Mouse (Mus musculus): Measurements from ENCODE around the gene Adrm1. TPM values are rescaled to one million over a fixed set of nuclear protein-coding genes. Genes with fewer than 3 reads are reported as not detected.
A peak's percentile ranks its signal among the peaks of the same experiment; 100 is the strongest.

Adrm1 gene
- total RNA-seq, 2 experiments from 2014 or later, result 87.1 to 95.9 TPM

DNA sequence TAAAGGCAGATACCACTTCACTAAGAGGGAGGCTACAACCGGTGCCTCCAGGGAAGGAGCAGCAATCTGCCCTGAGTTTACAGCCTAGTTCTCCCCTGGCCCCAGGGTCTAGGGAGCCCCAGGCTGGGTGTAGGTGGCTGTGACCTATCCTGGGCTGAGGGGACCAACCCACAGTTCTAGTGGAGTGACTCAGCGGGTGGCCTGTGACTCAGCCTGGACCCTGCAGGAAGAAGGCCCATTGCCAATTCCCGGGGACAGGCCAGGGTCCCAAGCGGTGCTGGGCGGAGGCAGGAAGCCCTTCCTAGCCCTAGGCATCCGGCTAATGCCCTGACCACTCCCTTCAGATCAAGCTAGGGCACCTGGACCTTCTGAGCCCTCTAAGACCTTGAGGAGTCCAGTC lies 44.7 kb downstream of the Adrm1 start:
- intact Hi-C loops (cut with DNase I), result no loop called here
- DNase-seq, result peak; percentile 50 to 53

DNA sequence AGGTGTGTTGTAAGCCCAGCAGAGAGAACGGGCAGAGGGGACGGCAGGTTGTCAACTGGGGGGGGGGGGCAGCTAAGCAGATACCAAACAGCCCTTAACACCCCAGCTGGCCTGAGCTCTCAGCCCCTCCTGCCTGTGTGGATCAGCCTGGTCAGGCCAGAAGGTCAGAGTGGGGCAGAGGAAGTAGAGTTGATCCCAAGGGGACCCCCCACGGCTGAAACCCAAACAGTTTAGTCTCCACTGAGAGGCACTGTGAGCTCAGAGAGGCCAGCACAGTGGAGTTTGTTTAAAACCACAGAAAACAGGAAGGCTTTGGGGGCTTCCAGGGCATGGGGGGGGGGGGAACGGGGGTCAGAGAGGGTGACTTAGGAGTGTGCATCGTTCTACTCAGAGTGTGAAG lies 45.6 kb downstream of the Adrm1 start:
- DNase-seq, result no peak
- intact Hi-C loops (cut with DNase I), result no loop called here

DNA sequence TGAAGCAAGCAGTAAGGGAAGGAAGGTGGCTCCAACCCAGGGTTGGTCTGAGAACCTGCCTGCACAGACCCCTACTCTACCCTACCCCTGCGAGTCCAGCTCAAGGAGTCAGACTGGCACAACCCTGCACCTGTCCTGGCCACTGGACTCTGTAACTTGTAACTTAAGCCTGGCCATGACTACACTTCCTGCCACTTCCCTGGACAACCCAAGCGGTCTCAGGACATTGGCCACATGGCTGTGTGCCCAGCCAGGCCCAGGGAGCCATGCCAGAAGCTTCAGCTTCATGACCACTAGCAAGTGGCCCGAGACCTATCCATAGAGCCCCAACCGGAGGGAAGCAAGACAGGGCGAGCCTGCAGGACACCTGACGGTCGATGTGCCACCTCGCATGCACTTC lies 46.3 kb downstream of the Adrm1 start:
- DNase-seq, result peak; percentile 74 to 82
- intact Hi-C loops (cut with DNase I), result no loop called here

DNA sequence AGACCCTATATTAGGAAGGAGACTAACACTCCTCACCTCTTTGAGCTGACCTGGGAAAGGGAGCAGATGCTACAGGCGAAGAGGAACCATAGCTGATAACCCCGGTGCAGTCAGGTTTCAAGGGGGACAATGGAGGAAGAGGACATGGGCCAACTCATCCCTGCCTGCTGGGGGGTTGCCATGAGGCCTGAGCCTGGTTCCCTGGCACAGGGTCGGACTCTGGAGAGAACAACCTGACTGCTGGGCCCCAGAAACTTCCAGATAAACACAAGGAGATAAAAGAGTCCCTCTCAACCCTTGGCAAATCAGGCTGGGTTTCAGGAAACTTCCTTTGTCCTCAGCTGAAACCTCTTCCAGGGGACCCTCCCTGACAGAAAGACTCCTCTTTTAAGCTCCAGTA lies 47.0 kb downstream of the Adrm1 start:
- no peak for DNase-seq

DNA sequence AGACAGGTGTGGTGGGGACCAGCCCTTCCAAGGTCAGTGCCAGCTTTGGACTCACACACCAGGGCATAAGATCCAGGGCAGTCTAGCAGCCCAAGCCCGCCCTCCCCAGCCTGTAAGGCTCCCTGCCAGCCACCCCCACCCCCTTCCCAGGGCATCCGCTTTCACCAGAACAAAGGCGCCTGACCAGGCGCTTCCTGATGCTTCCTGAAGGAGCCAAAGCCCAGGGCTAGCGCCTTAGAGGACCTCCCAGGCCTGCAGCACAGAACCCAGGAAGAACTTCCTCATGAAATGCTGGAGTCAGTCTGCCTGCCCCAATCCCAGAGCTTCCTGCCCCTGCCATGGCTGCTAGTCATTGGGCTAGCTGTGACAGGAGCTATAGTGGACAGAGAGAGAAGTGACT lies 47.4 kb downstream of the Adrm1 start:
- intact Hi-C loops (cut with DNase I), result no loop called here
- DNase-seq, result peak; percentile 47 to 54

More for the DNA sequence above, 47.0 kb downstream of the Adrm1 start:
- intact Hi-C loops (cut with DNase I), result no loop called here

DNA sequence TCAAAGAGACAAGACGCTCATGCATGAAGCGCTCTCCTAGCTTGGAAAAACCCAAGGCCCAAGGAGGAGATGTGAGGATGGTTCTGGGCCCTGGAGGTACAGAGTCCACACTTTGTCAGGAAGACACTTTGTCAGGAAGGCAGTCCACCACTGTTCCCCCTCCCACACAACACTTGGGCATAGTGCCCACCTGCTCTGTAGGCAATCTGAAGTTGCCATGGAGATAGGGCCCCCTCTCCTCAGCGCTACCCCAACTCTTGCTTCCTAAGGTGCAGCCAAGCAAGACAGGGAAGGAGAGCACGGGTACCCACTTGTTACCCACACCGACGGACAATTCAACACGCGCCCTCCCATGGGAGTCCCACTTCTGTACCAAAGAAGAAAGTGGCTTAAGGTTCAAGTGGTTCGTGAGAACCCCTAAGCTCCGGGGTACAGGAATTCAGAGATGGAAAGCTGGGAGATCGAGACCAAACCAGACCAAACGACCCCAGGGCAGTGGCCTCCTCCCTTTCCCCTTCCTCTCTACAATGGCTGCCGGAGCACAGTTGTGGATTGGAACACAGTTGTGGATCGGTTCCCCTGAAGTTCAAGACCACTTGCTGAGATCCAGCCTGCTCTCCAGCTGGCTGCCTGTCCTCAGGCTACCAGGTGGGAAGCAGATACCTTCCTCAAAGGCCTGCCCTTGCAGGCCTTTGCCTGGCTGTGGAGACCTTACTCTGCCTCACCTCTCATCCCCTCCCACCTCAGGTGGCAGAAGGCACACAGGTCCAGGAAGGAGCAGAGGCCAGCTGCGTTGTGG lies 48.1 kb downstream of the Adrm1 start:
- no peak for DNase-seq
- intact Hi-C loops (cut with DNase I), result no loop called here

DNA sequence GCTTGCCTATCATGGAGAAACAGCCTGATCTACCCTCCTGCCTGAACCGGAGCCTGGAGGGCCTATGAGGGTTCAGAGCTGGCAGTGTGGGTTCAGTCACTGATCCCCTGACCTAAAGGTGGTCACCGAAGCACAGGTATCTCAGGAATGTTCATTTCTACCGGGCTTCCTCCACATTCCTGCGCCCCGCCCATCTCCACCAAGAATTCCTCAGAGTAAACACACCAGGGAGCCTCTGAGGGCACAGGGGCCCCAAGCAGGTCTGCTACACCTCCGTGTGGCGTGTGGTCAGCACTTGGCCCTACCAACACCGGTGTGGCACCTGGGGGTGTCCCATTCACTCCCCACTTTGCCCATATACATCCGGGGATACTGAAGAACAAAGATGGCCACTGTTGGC lies 48.9 kb downstream of the Adrm1 start:
- DNase-seq, result no peak
- intact Hi-C loops (cut with DNase I), result no loop called here

DNA sequence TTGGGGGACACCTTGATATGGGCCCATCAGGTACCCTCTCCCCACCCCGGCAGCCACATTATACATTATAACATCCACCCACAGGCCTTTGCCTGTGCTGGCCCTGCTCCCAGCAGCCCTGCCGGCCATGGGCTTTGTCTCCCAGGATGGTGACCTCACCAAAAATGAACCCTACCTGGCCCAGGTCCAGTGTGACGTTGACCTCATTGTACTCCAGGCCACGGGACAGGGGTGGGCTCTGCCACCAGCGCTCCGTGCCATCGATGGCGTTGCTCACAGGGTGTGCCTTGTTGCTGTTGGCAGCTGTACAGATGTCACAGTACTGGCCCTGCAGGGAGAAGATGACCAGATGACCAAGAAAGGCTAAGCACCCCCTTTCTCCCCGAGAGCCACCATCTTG lies 49.8 kb downstream of the Adrm1 start:
- intact Hi-C loops (cut with DNase I), result no loop called here
- DNase-seq, result no peak

DNA sequence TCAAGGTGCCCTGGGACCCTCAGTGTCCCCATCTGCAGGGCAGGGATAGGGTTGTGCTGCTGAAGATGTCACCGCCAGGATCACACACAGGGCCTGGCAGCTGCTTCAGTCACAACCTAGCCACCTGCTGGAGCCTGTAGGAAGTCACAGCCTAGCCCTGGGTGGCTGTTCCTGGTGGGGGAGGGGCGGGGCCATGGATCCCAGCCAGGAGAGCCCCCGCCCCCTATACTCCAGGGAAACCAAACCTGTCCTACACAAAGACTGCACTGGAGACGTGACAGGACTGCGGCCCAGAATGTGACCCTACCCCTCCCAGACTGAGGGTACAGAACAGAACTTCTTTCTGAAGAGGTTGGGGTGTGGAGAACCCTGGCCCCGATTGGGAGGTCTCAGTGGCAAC lies 51.0 kb downstream of the Adrm1 start:
- intact Hi-C loops (cut with DNase I), result no loop called here
- DNase-seq, result peak; percentile 43 to 52

DNA sequence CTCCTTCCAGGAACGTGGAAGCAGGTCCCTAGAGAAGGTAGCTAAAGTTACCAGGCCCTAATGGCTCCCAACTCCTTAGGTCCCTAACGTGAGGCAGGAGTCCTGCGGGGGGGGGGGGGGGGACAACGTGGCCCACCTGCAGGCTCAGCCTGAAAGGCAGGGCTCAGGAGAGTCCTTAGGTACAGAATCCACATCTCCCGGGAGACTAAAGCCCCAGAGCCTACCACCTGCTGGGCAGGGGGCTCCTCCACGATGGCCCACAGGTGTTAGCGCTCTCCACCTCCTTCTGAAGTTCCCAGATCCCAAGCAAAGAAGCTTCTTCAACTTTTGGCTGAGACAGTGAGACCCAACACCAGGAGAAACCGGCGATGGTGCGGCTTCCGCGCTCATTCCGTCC lies 53.4 kb downstream of the Adrm1 start:
- DNase-seq, result no peak
- intact Hi-C loops (cut with DNase I), result no loop called here

DNA sequence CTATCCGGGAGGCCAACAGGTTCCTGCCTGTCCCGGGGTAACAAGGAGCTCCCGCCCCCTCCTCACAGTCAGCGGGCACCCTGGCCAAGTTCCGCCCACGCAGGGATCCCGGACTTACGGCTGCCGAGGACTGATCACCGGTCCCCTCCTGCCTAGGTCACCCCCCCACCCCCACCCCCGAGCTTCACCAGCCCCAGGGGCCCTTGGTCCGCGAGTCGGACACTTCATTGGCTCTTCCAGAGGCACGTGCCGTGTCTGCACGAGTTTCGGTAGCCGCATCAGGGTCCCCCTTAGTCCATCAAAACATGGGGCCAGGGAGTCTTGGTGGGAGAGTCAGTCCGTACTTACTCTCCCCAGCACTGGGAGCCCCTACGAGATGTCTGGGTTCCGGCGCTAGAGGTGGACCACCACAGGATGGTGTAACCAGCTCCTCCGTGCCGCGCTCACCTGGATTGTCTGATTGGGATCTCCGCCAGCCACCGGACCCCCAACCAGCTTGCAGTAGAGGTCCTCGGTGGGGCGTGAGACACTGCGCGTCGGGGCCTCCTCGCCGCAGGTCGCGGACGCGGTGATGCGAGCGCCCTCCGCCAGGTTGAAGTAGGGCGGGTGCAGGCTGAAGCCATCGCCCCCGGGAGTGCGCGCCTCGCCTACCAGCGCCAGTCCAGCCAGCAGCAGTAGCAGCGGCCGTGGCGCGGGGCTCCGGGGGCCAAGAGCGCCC lies 53.9 kb downstream of the Adrm1 start:
- intact Hi-C loops (cut with DNase I), result no loop called here
- peak; percentile 41 to 53 for DNase-seq

Small RNA genes within 50 kb of the gene (microRNA-seq; reads per million reads assigned to microRNA genes)
- gene Mir7005, result 0 reads per million in 2 experiments

Other genes starting within 250 kb of the Adrm1 start
- 10 to 100 TPM; 15.8 to 19.0 TPM for gene Taf4, start 194.8 kb upstream of the Adrm1 start, total RNA-seq (2021)
- gene Lsm14b, start 146.5 kb upstream of the Adrm1 start, total RNA-seq (2021), result 10 to 100 TPM; 57.3 to 61.8 TPM
- gene Psma7, start 129.1 kb upstream of the Adrm1 start, total RNA-seq (2021), result 100 to 1,000 TPM; 167 to 177 TPM
- 1 to 10 TPM; 2.9 to 3.3 TPM for gene Ss18l1, start 129.0 kb upstream of the Adrm1 start, total RNA-seq (2021)
- 10 to 100 TPM; 18.7 to 19.7 TPM for gene Mtg2, start 100.9 kb upstream of the Adrm1 start, total RNA-seq (2021)
- not detected for gene Hrh3, start 67.0 kb upstream of the Adrm1 start, total RNA-seq (2021)
- gene Osbpl2, start 52.2 kb upstream of the Adrm1 start, total RNA-seq (2021), result 10 to 100 TPM; 33.4 to 35.7 TPM
- gene Lama5, start 54.4 kb downstream of the Adrm1 start, total RNA-seq (2021), result 10 to 100 TPM; 43.1 to 63.7 TPM
- gene Rps21, start 85.9 kb downstream of the Adrm1 start, total RNA-seq (2021), result 100 to 1,000 TPM; 460 to 507 TPM
- 10 to 100 TPM; 14.3 to 14.6 TPM for gene Cables2, start 102.0 kb downstream of the Adrm1 start, total RNA-seq (2021)
- gene Rbbp8nl, start 118.4 kb downstream of the Adrm1 start, total RNA-seq (2021), result not detected
- 1 to 10 TPM; 1.0 to 1.2 TPM for gene Gata5, start 163.2 kb downstream of the Adrm1 start, total RNA-seq (2021)

Measured in heart, postnatal 14 days (tissue).